Mouse (Mus musculus) liver, embryonic 15.5 days (tissue): ENCODE results near the gene Jarid2. TPM values are rescaled to one million over a fixed set of nuclear protein-coding genes. Genes with fewer than 3 reads are reported as not detected.

Experiments used
- ATAC-seq: fragments of 200-750 bp; cut with Nextera tagmentation; 2 replicates; pipeline ENCODE4 v1.8.0; 2017; ENCODE audit warnings: moderate number of reproducible peaks, mild to moderate bottlenecking, moderate library complexity; ENCODE audit not compliant: insufficient read depth
- H3K27ac ChIP-seq: fragments of 300-500 bp; sonication (generic); replicated peaks from 2 replicates; pipeline ENCODE4 v1.5.1; 2015; ENCODE audit warnings: mild to moderate bottlenecking, inconsistent platforms
- H3K27me3 ChIP-seq: fragments of 300-500 bp; sonication (generic); 2 replicates; pipeline ENCODE4 v1.6.1; 2015; ENCODE audit warnings: mild to moderate bottlenecking, inconsistent platforms
- H3K36me3 ChIP-seq: fragments of 300-500 bp; sonication (generic); replicated peaks from 2 replicates; pipeline ENCODE4 v1.6.1; 2015; ENCODE audit warnings: moderate library complexity, mild to moderate bottlenecking, inconsistent platforms
- H3K4me1 ChIP-seq: fragments of 300-500 bp; sonication (generic); replicated peaks from 2 replicates; pipeline ENCODE4 v1.6.1; 2015; ENCODE audit warnings: inconsistent platforms
- H3K4me2 ChIP-seq: fragments of 300-500 bp; sonication (generic); 2 replicates; pipeline ENCODE4 v1.6.1; 2015; ENCODE audit warnings: moderate library complexity, mild to moderate bottlenecking, inconsistent platforms
- H3K4me3 ChIP-seq: fragments of 300-500 bp; sonication (generic); replicated peaks from 2 replicates; pipeline ENCODE4 v1.5.1; 2015; ENCODE audit warnings: mild to moderate bottlenecking, inconsistent platforms
- H3K9ac ChIP-seq: fragments of 300-500 bp; sonication (generic); 2 replicates; pipeline ENCODE4 v1.6.1; 2015; ENCODE audit warnings: moderate library complexity, mild to moderate bottlenecking, inconsistent platforms
- H3K9me3 ChIP-seq: fragments of 300-500 bp; sonication (generic); replicated peaks from 2 replicates; pipeline ENCODE4 v1.6.1; 2016; ENCODE audit warnings: inconsistent platforms
- WGBS: fragments of 180-500 bp; shearing (Covaris S2); methylation state at CpG from one replicate; pipeline ENCODE4 v1.1.7; 2015; ENCODE audit warnings: mixed read lengths; ENCODE audit not compliant: insufficient replicate concordance; 5-methylcytosine and 5-hydroxymethylcytosine counted together
- polyA plus RNA-seq: library from polyadenylated mRNA; unstranded; fragments of >200 nt; fragmentation: Nextera tagmentation; extraction: Ambion mirVana; gene quantifications from 2 replicates; pipeline ENCODE4 v1.2.1, GENCODE M21; 2015

Jarid2 gene
- polyA plus RNA-seq, 1 experiment from 2014 or later: 10.4 TPM

DNA sequence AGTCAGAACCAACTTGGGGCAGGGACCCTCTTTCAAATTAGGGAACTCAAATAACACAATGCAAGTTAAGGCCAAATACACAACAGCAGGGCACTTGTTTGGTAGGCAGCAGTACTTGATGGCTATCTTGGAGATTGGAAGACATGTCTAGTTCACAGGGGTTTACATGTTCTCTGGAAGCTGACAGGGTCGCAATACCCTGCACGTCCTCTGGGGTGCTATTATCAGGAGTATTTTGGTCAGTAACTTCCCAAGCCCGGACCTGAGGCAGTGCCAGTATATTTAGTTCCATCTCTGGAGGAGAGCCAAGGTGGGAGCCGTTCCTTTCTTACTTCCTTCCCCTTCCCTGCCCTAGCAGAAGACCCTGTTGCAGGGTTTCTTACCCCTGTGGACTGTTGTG, 186.7 kb downstream of the Jarid2 start:
- peaks cover 21% of the 10 kb centered on the region for H3K4me1 ChIP-seq
- H3K27ac ChIP-seq: no peak overlapping the region
- H3K9me3 ChIP-seq: no peaks in the 10 kb centered on the region
- ATAC-seq: no peak
- H3K4me2 ChIP-seq: no peak overlapping the region
- peaks cover 97% of the 10 kb centered on the region for H3K36me3 ChIP-seq
- no peaks in the 10 kb centered on the region for H3K27me3 ChIP-seq
- WGBS: 52% methylated on average over 4 of the region's 4 CpGs
- no peak overlapping the region for H3K4me3 ChIP-seq
- H3K9ac ChIP-seq: no peak overlapping the region

DNA sequence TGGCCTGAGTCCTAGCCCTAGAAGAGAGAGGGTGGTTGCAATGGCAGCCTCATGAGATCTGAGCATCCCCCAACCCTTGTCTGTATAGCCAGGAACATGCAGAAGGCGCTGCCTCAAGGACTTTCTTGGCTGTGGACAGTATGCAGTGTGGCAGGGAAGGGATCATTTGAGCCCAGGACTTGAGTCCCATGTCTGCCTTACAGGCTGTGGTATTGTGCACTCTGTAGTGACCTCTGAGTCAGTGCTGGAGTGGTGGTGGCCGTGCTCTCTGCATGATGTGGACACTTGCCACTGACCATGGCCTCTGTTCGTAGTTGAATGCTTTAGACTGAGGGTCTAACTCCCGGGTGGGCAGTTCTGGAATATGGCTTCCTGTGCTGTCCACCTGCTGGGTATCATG, 187.9 kb downstream of the Jarid2 start:
- Histone ChIP-seq H3K27ac (no peak overlapping the region), H3K36me3 (peaks cover 98% of the 10 kb centered on the region), H3K9ac (no peak overlapping the region), H3K4me3 (no peak overlapping the region), H3K9me3 (no peaks in the 10 kb centered on the region), H3K4me2 (no peak overlapping the region), H3K4me1 (peaks cover 21% of the 10 kb centered on the region), H3K27me3 (no peaks in the 10 kb centered on the region)
- no peak for ATAC-seq
- WGBS: 83% methylated on average over 4 of the region's 4 CpGs

DNA sequence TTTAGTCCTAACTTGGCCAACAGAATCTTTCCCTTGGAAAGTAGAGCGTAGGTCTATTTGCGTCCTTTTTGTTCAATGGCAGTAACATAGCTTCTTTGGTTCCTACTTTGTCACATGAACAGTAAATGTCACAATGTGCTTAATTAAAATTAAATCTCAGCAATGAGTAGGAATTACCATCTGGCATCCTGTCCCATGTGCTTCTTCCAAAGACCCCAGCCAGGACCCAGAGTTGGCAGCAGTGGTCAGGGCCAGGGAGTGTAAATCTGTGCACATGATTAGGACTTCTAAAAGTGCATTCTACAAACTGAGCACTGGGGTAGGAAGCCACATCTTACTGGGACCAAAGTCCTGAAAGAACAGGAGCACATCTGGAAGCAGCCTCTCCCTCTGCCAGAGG, 189.0 kb downstream of the Jarid2 start:
- peaks cover 98% of the 10 kb centered on the region for H3K36me3 ChIP-seq
- no peaks in the 10 kb centered on the region for H3K9me3 ChIP-seq
- WGBS: 85% methylated on average over 2 of the region's 2 CpGs
- H3K4me3 ChIP-seq: no peak overlapping the region
- H3K9ac ChIP-seq: no peak overlapping the region
- ATAC-seq: no peak
- H3K27ac ChIP-seq: no peak overlapping the region
- no peak overlapping the region for H3K4me2 ChIP-seq
- H3K4me1 ChIP-seq: peaks cover 21% of the 10 kb centered on the region
- H3K27me3 ChIP-seq: no peaks in the 10 kb centered on the region

DNA sequence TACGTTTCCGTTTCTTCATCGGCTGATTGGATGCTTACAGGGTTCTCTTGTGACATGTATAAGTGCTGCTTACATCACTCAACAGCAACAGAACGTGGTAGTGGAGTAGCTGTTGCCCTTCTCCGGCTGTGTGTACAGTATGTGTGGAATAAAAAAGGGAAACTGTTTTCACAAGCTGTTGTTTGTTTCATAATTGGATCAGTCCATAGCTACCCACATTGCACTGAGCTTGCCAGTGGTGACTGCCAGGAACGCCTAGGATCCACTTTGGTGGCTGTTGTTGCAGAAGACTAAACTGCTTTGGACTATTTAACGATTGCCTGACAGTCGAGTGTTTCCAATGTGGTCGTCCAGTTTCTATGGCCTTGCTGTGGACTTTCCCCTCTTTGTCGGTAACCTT, 191.8 kb downstream of the Jarid2 start:
- Histone ChIP-seq H3K4me3 (no peak overlapping the region), H3K9me3 (no peaks in the 10 kb centered on the region), H3K9ac (no peak overlapping the region), H3K36me3 (peaks cover 94% of the 10 kb centered on the region), H3K27me3 (no peaks in the 10 kb centered on the region), H3K4me1 (peaks cover 1% of the 10 kb centered on the region; the same call in 1 of the 2 replicates), H3K27ac (no peak overlapping the region), H3K4me2 (no peak overlapping the region)
- no peak for ATAC-seq
- WGBS: 68% methylated on average over 10 of the region's 10 CpGs

DNA sequence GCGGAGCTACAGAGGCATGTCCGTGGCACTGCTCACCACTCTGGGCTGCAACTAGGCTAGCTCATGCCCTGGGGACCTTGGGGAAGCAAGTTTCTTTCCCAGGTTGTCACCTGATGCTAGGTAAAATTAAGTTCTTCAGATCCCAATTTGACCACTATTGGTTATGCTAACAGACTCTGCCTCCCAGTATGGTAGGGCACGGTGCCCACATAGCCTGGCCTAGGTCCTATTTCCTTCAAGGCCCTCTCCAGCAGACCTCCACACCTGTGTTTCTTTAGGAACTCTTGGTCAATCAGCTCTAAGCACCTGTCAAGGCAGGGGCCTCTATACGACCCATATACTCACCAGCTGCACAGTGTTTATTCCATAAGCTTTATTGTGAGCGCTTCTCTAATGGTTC, 192.4 kb downstream of the Jarid2 start:
- Histone ChIP-seq H3K4me1 (no peaks in the 10 kb centered on the region), H3K27me3 (no peaks in the 10 kb centered on the region), H3K9me3 (no peaks in the 10 kb centered on the region), H3K36me3 (peaks cover 88% of the 10 kb centered on the region), H3K4me3 (no peak overlapping the region), H3K9ac (no peak overlapping the region), H3K4me2 (no peak overlapping the region), H3K27ac (no peak overlapping the region)
- WGBS: 81% methylated on average over 5 of the region's 5 CpGs
- ATAC-seq: no peak

DNA sequence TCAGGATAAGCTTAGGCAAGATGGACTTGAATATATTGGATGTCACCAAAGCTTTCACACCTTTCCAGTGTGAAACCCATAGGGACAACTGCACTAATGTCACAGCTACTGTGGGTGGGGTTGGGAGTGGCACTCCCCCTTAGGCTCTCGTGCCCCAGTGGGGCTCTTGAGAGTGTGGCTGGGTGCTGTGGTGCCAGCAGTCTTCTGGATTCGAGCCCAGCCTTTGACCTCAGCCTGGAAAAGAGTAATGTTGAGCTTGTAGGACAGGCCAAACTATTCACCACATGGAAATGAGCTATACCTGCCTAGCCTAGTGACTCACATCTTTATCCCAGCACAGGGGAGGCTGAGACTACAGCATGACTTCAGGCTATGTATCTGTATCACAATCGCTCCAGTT, 194.8 kb downstream of the Jarid2 start:
- 68% methylated on average over 3 of the region's 3 CpGs for WGBS
- Histone ChIP-seq H3K9ac (no peak overlapping the region), H3K27ac (no peak overlapping the region)

DNA sequence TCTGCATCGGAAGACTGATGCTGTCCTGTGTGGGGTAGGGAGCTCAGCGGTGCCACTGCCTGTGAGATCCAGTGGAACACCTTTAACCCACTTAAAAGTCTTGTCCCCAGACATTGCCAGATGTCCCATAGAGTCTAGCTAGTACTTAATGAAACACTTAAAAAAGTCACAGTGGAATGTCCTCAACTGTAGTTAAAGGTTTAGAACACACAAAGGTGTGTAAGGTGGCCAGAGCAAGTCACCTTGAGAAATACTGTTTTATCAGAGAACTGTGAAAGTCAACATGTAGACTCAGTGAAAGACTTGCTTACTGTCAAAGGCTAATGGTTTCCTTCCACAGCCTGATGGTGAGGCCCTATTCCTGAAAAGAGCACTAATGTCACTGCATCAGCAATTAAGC, 195.9 kb downstream of the Jarid2 start:
- Histone ChIP-seq H3K9ac (no peak overlapping the region), H3K27me3 (no peaks in the 10 kb centered on the region), H3K4me3 (no peak overlapping the region), H3K36me3 (peaks cover 64% of the 10 kb centered on the region), H3K9me3 (no peaks in the 10 kb centered on the region), H3K27ac (no peak overlapping the region), H3K4me2 (no peak overlapping the region), H3K4me1 (no peaks in the 10 kb centered on the region)
- WGBS: 90% methylated on average over 2 of the region's 2 CpGs
- ATAC-seq: no peak

More for the DNA sequence above, 194.8 kb downstream of the Jarid2 start:
- ATAC-seq: no peak
- Histone ChIP-seq H3K4me2 (no peak overlapping the region), H3K4me1 (no peaks in the 10 kb centered on the region), H3K27me3 (no peaks in the 10 kb centered on the region), H3K4me3 (no peak overlapping the region), H3K9me3 (no peaks in the 10 kb centered on the region), H3K36me3 (peaks cover 70% of the 10 kb centered on the region)

DNA sequence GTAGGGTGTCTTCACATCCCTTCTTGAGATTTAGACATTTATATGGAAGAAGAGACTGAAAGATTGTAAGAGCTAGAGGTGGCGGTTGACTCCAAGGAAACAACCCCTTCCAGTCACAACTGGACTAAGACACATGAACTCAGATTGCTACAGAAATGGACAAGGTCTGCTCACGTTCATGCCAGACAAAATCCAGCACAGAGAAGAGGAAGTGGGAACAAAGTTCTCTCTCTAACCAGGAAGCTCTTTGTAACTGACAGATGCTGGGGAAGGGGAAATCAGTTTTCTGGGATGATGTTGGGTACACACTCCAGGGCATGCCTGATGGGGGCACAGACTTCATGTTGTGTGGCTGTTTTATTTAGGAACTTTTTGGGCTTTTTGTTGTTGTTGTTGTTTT, 197.0 kb downstream of the Jarid2 start:
- WGBS: 59% methylated on average over 2 of the region's 2 CpGs
- Histone ChIP-seq H3K4me2 (no peak overlapping the region), H3K27me3 (no peaks in the 10 kb centered on the region), H3K9me3 (no peaks in the 10 kb centered on the region), H3K36me3 (peaks cover 55% of the 10 kb centered on the region), H3K27ac (no peak overlapping the region), H3K9ac (no peak overlapping the region), H3K4me3 (no peak overlapping the region), H3K4me1 (no peaks in the 10 kb centered on the region)
- ATAC-seq: no peak

DNA sequence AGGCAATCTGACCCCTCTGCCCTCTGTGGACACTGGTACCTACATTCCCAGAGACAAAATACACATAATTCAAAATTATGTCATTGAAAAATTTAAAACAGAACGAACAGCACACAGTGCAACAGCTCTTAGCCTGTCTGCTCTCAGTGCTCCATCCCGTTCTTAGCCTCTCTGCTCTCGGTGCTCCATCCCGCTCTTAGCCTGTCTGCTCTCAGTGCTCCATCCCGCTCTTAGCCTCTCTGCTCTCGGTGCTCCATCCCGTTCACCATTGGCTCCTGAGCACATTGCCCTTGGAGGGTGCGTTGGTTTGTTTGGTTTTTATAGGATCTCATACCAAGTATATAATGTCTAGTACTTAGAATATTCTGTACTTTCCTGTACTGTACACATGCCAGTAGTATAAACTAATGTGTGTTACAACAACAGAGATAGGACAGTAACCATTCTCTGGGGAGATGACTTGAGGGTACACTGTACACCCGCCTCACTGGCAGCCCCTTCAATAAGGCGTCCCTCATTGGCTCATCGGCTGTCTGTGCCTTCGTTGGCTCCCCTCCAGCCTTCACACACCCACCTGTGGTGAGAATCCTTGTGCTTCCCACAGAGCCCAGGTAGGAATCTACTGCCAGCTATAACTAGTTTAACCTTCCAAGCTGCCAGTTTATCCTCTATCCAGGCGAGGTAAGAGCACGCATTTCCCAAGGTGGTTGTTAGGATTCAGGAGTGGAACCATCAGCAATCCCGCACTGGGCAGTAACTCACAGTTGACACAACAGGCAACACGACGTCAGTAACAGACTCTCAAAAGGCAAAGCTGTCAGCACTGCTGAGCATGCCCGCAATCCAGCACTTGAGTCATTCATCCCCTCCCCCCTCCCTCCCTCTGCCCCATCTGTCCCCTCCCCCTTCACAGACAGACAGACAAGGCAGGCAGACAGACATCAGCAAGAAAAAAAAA, 203.3 kb downstream of the Jarid2 start:
- H3K9me3 ChIP-seq: no peaks in the 10 kb centered on the region
- peaks cover 2% of the 10 kb centered on the region; the same call in 1 of the 2 replicates for H3K4me1 ChIP-seq
- WGBS: 72% methylated on average over 18 of the region's 18 CpGs
- no peak for ATAC-seq
- H3K4me2 ChIP-seq: no peak overlapping the region
- no peak overlapping the region for H3K27ac ChIP-seq
- H3K9ac ChIP-seq: no peak overlapping the region
- H3K4me3 ChIP-seq: no peak overlapping the region
- H3K36me3 ChIP-seq: peaks cover 8% of the 10 kb centered on the region; the same call in 1 of the 2 replicates
- H3K27me3 ChIP-seq: no peaks in the 10 kb centered on the region

DNA sequence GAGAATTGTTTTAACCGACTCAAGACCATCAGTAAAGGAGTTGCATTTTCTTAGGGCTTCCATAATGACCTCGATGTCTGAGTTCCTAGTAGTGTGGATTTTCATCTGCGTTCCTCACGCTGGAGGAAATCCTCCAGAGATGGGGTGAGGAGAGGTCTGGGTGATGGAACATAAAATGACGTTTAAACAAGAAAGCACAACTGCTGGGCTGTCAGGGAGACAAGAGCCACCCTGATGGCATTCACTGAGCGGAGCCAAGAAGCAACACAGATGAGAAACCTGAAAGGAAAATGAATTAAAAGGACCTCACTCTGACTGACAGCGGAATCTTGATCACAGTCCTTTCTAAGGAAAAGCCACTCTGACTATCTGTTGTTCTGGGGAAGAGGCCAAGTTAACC, 204.3 kb downstream of the Jarid2 start:
- no peak for ATAC-seq
- Histone ChIP-seq H3K9me3 (no peaks in the 10 kb centered on the region), H3K4me3 (no peak overlapping the region), H3K27me3 (no peaks in the 10 kb centered on the region), H3K4me1 (peaks cover 7% of the 10 kb centered on the region; the same call in 1 of the 2 replicates), H3K36me3 (peaks cover 8% of the 10 kb centered on the region; the same call in 1 of the 2 replicates), H3K9ac (no peak overlapping the region), H3K27ac (no peak overlapping the region), H3K4me2 (no peak overlapping the region)
- 72% methylated on average over 7 of the region's 7 CpGs for WGBS

DNA sequence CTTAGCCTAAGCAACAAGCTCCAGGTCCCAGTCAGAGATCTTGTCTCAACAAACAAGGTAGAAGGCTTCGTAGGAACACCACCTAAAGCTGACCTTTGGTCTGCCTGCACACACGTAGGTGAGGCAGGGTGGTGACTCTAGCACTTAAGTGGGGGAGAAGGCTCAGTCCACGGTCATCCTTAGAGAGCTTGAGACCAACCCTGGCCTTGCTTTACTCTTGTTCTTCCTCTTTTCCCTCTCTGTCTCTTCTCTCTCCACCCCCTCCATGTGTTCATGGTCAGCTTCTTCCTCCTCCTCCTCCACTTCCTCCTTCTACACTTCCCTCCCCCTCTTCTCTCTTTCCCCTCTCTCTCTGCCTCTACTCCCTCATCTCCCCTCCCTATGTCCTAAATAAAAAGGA, 208.4 kb downstream of the Jarid2 start:
- no peak overlapping the region for H3K4me2 ChIP-seq
- whole genome bisulfite sequencing: 22% methylated on average over 3 of the region's 3 CpGs

More for the DNA sequence above, 208.4 kb downstream of the Jarid2 start:
- H3K9me3 ChIP-seq: no peaks in the 10 kb centered on the region
- no peak overlapping the region for H3K4me3 ChIP-seq
- no peak overlapping the region for H3K9ac ChIP-seq
- no peaks in the 10 kb centered on the region for H3K27me3 ChIP-seq
- no peak for ATAC-seq
- peaks cover 7% of the 10 kb centered on the region for H3K4me1 ChIP-seq
- H3K36me3 ChIP-seq: no peaks in the 10 kb centered on the region
- H3K27ac ChIP-seq: no peak overlapping the region
